Mouse (Mus musculus): ENCODE data around the gene Mylk. TPM values are rescaled to one million over a fixed set of nuclear protein-coding genes. Genes with fewer than 3 reads are reported as not detected.
"Not testable (repeated sequence)": the region's sequence is repeated elsewhere in the genome, so short reads cannot be mapped to it uniquely, and the experiment has no call there.

Mylk gene
- polyA plus RNA-seq (2016; fragmentation: Nextera tagmentation; extraction: Ambion mirVana), result 3.9 and 4.1 TPM in 2 replicates

GRCm38 (mm10) chr16:34745065-34745585 lies at the start of gene Mylk:
TSS of gene Mylk (plus strand) at chr16:34745210.
- no peaks in the 10 kb centered on the region for H3K9me3 ChIP-seq (replicated peaks)
- peaks cover 39% of the 10 kb centered on the region for H3K4me1 ChIP-seq
- H3K27ac ChIP-seq, result peak within 1 kb of the TSS; percentile 85
- no peaks in the 10 kb centered on the region for H3K36me3 ChIP-seq
- peaks cover 33% of the 10 kb centered on the region for H3K27me3 ChIP-seq (ENCODE audit: low read depth, poor library complexity, severe bottlenecking)
- WGBS, result under 1% methylated on average over 48 of the region's 48 CpGs
- H3K4me3 ChIP-seq, result peak within 1 kb of the TSS; percentile 61
- DNase-seq (ENCODE audit: low spot score), result peak; percentile 92

- DNase-seq (ENCODE audit: low spot score); H3K27me3 ChIP-seq (ENCODE audit: low read depth, poor library complexity, severe bottlenecking); H3K9me3 ChIP-seq (replicated peaks); H3K4me3 ChIP-seq; H3K27ac ChIP-seq; H3K4me1 ChIP-seq: not testable (repeated sequence)
- peaks cover 56% of the 10 kb centered on the region for H3K36me3 ChIP-seq
- 76% methylated on average over 3 of the region's 3 CpGs for WGBS
Measured at GRCm38 (mm10) chr16:34698721-34699120, 46.3 kb upstream of the Mylk start.

DNA sequence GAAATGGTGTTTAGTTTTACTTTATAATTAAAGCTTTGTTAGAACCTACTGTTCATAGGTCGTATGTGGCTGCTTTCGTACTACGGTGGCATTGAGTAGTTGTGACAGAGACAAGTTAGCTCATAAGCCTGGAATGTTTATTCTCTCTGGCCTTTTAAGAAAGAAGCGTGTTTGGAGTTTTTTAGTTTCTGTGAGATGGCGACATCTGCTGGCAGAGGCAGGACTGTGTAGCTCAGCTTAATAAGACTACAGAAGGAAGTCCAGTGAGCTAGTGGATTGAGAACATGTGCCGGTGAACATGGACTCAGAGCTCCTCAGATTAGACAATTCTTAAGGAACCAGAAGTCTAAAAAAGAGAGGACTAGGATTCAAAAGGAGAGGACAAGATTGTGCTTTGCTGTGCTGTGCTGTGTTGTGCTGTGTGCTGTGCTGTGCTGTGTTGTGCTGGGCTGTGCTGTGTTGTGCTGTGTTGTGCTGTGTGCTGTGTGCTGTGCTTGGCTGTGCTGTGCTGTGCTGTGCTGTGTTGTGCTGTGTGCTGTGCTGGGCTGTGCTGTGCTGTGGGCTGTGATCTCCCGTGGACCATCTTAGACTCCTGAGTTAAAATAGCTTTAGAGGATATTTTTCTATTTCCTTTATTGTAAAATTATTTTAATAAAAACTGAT lies 44.7 kb upstream of the Mylk start:
- Histone ChIP-seq H3K27me3 (ENCODE audit: low read depth, poor library complexity, severe bottlenecking) (no peaks in the 10 kb centered on the region), H3K27ac (no peak overlapping the region), H3K4me1 (no peaks in the 10 kb centered on the region), H3K4me3 (no peak overlapping the region), H3K9me3 (replicated peaks) (no peaks in the 10 kb centered on the region), H3K36me3 (peaks cover 66% of the 10 kb centered on the region)
- 43% methylated on average over 7 of the region's 7 CpGs for WGBS
- DNase-seq (ENCODE audit: low spot score), result peak; percentile 67

- H3K4me1 ChIP-seq, result no peaks in the 10 kb centered on the region
- WGBS, result 91% methylated on average over 6 of the region's 6 CpGs
- H3K27me3 ChIP-seq (ENCODE audit: low read depth, poor library complexity, severe bottlenecking), result no peaks in the 10 kb centered on the region
- no peaks in the 10 kb centered on the region for H3K9me3 ChIP-seq (replicated peaks)
- H3K27ac ChIP-seq, result no peak overlapping the region
- peaks cover 66% of the 10 kb centered on the region for H3K36me3 ChIP-seq
- no peak for DNase-seq (ENCODE audit: low spot score)
- no peak overlapping the region for H3K4me3 ChIP-seq
Measured at GRCm38 (mm10) chr16:34700828-34701216, 44.2 kb upstream of the Mylk start.

GRCm38 (mm10) chr16:34706019-34706418 lies 39.0 kb upstream of the Mylk start:
- 89% methylated on average over 2 of the region's 2 CpGs for WGBS
- no peak for DNase-seq (ENCODE audit: low spot score)
- Histone ChIP-seq H3K36me3 (peaks cover 81% of the 10 kb centered on the region), H3K9me3 (replicated peaks) (no peaks in the 10 kb centered on the region), H3K4me1 (no peaks in the 10 kb centered on the region), H3K27me3 (ENCODE audit: low read depth, poor library complexity, severe bottlenecking) (no peaks in the 10 kb centered on the region), H3K27ac (no peak overlapping the region), H3K4me3 (no peak overlapping the region)

- DNase-seq (ENCODE audit: low spot score), result no peak
- H3K27me3 ChIP-seq (ENCODE audit: low read depth, poor library complexity, severe bottlenecking), result no peaks in the 10 kb centered on the region
- H3K4me3 ChIP-seq, result no peak overlapping the region
- no peaks in the 10 kb centered on the region for H3K9me3 ChIP-seq (replicated peaks)
- H3K4me1 ChIP-seq, result no peaks in the 10 kb centered on the region
- no peak overlapping the region for H3K27ac ChIP-seq
- peaks cover 77% of the 10 kb centered on the region for H3K36me3 ChIP-seq
- WGBS, result 90% methylated on average over 7 of the region's 7 CpGs
Measured at GRCm38 (mm10) chr16:34706487-34706946, 38.5 kb upstream of the Mylk start.

GRCm38 (mm10) chr16:34711481-34711880 lies 33.5 kb upstream of the Mylk start:
- H3K36me3 ChIP-seq, result peaks cover 68% of the 10 kb centered on the region
- no peaks in the 10 kb centered on the region for H3K9me3 ChIP-seq (replicated peaks)
- H3K27me3 ChIP-seq (ENCODE audit: low read depth, poor library complexity, severe bottlenecking), result no peaks in the 10 kb centered on the region
- no peaks in the 10 kb centered on the region for H3K4me1 ChIP-seq
- no peak overlapping the region for H3K27ac ChIP-seq
- no peak overlapping the region for H3K4me3 ChIP-seq
- no peak for DNase-seq (ENCODE audit: low spot score)
- WGBS, result 89% methylated on average over 3 of the region's 3 CpGs

DNA sequence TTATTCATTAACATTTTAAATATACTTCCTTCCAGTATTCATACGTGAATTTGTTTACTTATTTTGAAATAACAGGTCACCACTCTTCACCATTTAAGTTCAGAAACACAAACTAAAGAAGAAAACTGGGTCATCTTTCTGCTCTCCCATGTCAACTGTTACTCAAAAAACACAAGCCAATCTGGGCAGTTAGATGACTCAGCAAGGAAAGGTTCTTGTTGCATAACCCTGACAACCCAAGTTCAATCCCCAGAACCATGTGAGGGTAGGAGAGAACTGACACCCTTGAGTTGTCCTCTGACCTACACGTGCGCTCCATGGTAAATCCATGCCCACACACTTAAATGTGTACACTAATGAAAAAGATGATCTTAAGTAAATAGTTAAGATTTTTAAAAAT lies 19.9 kb upstream of the Mylk start:
- no peaks in the 10 kb centered on the region for H3K9me3 ChIP-seq (replicated peaks)
- WGBS, result 94% methylated on average over 3 of the region's 3 CpGs

GRCm38 (mm10) chr16:34728610-34729009 lies 16.4 kb upstream of the Mylk start:
- not testable (repeated sequence) for H3K4me3 ChIP-seq; H3K27ac ChIP-seq; H3K9me3 ChIP-seq (replicated peaks); DNase-seq (ENCODE audit: low spot score); H3K4me1 ChIP-seq; H3K27me3 ChIP-seq (ENCODE audit: low read depth, poor library complexity, severe bottlenecking)
- H3K36me3 ChIP-seq, result peaks cover 28% of the 10 kb centered on the region

More for the DNA sequence above, 19.9 kb upstream of the Mylk start:
- Histone ChIP-seq H3K27ac (no peak overlapping the region), H3K27me3 (ENCODE audit: low read depth, poor library complexity, severe bottlenecking) (no peaks in the 10 kb centered on the region), H3K36me3 (peaks cover 49% of the 10 kb centered on the region), H3K4me3 (no peak overlapping the region), H3K4me1 (no peaks in the 10 kb centered on the region)
- DNase-seq (ENCODE audit: low spot score), result no peak

DNA sequence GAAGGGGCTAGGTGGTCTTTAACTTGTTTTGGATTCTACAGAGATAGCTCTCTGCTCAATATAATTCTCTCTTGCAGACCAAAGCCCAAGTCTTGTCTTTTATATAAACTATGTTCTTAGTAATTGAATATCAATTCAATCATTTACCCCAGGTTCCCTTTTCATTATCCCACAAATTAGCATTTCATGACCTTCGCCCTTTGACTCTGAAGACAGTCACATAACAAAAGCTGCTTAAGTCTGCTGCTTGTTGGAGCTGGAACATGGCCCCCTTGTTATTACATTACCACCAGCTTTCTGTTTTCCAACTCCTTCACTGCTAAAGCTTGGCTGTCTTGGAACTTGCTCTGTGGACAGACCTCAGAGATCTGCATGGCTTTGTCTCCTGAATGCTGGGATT lies 15.6 kb upstream of the Mylk start:
- no peaks in the 10 kb centered on the region for H3K4me1 ChIP-seq
- no peak for DNase-seq (ENCODE audit: low spot score)
- H3K9me3 ChIP-seq (replicated peaks), result no peaks in the 10 kb centered on the region
- peaks cover 20% of the 10 kb centered on the region for H3K36me3 ChIP-seq
- H3K27me3 ChIP-seq (ENCODE audit: low read depth, poor library complexity, severe bottlenecking), result no peaks in the 10 kb centered on the region
- H3K27ac ChIP-seq, result no peak overlapping the region
- WGBS, result 95% methylated on average over 1 of the region's 1 CpGs
- H3K4me3 ChIP-seq, result no peak overlapping the region

- Histone ChIP-seq H3K4me3 (no peak overlapping the region), H3K27me3 (ENCODE audit: low read depth, poor library complexity, severe bottlenecking) (peaks cover 10% of the 10 kb centered on the region), H3K27ac (no peak overlapping the region), H3K4me1 (no peaks in the 10 kb centered on the region), H3K9me3 (replicated peaks) (no peaks in the 10 kb centered on the region), H3K36me3 (no peaks in the 10 kb centered on the region)
- no peak for DNase-seq (ENCODE audit: low spot score)
- WGBS, result 92% methylated on average over 4 of the region's 4 CpGs
Measured at GRCm38 (mm10) chr16:34738656-34739233, 6.3 kb upstream of the Mylk start.

GRCm38 (mm10) chr16:34742930-34743329 lies 2.1 kb upstream of the Mylk start:
- no peak overlapping the region for H3K27ac ChIP-seq
- peaks cover 17% of the 10 kb centered on the region for H3K4me1 ChIP-seq
- H3K36me3 ChIP-seq, result no peaks in the 10 kb centered on the region
- peaks cover 33% of the 10 kb centered on the region for H3K27me3 ChIP-seq (ENCODE audit: low read depth, poor library complexity, severe bottlenecking)
- no peaks in the 10 kb centered on the region for H3K9me3 ChIP-seq (replicated peaks)
- no peak overlapping the region for H3K4me3 ChIP-seq
- DNase-seq (ENCODE audit: low spot score), result no peak
- WGBS, result 52% methylated on average over 2 of the region's 2 CpGs

GRCm38 (mm10) chr16:34748081-34748720 lies 3.2 kb downstream of the Mylk start:
- peak; percentile 45 for DNase-seq (ENCODE audit: low spot score)
- H3K27me3 ChIP-seq (ENCODE audit: low read depth, poor library complexity, severe bottlenecking), result peaks cover 29% of the 10 kb centered on the region
- 24% methylated on average over 11 of the region's 11 CpGs for WGBS
- H3K27ac ChIP-seq, result peak overlapping the region; percentile 57; the same call in 1 of the 2 replicates
- no peaks in the 10 kb centered on the region for H3K9me3 ChIP-seq (replicated peaks)
- H3K36me3 ChIP-seq, result no peaks in the 10 kb centered on the region
- H3K4me1 ChIP-seq, result peaks cover 42% of the 10 kb centered on the region
- H3K4me3 ChIP-seq, result no peak overlapping the region

All from limb, embryonic 10.5 days (tissue).